Mouse (Mus musculus) urinary bladder, postnatal 4 days (tissue): ENCODE measurements around the gene Phgdh.
A peak's percentile ranks its signal among the peaks of the same experiment; 100 is the strongest.

Source experiments
- DNase-seq, 2 experiments: peaks; one replicate each; pipeline ENCODE4 v3.0.0; 2021 to 2022; ENCODE audit warnings: low spot score in 2 of 2

The Phgdh gene

DNA sequence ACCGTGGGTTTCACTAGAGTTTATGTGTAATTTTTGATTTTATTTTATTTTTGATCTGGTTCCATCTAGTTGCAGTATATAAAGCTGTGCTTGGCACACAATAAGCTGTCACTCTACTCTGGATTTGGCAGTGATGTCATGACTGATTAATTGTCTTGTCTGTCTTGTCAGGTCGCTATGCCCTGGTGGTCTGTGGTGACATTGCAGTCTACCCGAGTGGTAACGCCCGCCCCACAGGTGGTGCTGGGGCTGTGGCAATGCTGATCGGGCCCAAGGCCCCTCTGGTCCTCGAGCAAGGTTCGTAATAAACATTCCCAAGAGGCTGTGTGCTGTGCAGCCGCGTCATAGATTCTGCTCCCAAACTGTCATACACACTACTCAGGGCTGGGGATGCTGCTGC is 43.8 kb downstream of the Phgdh start:
- DNase-seq: no peak

- DNase-seq: no peak
Observed at GRCm38 (mm10) chr3:98291044-98291443, 48.7 kb downstream of the Phgdh start.

DNA sequence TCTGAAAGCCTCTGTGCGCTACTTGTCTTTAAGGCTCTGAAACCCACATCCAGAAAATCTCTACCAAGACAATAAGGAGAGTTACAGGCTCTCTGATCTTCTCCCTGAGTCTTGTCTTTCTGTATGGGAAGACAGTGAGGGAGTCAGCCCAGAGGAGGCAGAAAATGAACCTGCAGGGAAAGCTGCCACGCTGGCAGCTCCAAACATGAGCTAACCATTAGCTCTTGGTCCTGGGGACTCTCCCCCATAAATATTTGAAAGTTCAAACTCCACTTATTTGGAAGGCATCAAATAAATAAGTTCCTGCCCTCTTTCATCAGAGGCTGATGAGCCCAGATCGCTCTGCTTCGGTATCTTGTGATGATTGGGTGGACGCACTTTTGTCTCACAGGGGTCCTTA is 56.6 kb downstream of the Phgdh start:
- DNase-seq: no peak

DNA sequence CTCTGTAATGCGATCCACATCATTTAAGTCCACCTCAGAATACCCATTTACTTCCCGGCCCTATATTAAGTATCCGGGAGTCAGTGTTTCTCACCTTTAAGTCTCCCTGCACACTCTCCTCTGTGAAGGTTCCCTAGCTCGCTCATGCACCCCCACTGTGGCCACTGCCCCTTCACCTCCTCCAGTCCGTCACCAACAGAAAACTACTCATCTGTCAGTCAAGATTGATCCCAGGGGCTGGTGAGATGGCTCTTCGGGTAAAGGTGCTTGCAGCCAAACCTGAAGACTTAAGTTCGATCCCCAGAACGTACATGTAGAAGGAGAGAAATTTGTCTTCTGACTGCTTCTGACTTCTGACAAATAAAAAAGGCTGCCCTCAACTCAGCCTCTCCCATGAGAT is 57.4 kb downstream of the Phgdh start:
- no peak for DNase-seq

GRCm38 (mm10) chr3:98280933-98281678 is 58.7 kb downstream of the Phgdh start:
- DNase-seq: peak; percentile 60 to 68

DNA sequence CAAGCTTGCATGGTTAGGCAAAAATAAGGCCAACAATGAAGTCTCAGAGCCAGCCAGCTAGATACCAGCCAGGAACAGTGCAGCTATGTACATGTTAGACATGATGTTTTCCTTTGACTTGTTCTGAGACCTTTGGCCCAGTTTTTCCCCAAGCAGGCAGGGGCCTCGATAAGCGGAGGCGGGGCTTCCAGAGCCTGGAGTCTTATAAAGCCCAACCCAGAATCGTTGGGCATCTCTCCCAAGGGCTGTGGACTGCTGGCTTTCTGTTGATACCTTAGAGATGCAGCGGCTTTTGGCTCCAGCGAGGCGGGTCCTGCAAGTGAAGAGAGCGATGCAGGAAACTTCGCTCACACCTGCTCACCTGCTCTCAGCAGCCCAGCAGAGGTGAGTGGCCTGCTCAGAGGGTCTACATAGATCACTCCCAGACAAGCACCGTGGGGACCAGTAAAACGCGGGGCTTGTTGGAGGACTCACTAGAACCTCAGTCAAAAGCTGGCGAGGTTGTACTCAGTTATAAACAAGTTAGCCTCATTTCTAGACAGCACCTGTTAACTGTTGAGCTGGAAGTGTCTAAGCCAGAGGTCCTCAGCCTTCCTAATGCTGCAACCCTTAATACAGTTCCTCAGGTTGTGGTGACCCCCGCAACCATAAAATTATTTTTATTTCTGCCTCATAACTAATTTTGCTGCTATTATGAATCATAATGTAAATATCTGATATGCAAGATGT is 59.4 kb downstream of the Phgdh start, which contains the start of gene Hmgcs2:
TSS of gene Hmgcs2 (plus strand) at position 232 of the 729 bp plus-strand sequence.
- DNase-seq: peak in 1 of 2 experiments; percentile 76

- no peak for DNase-seq
Observed at GRCm38 (mm10) chr3:98279682-98280081, 60.1 kb downstream of the Phgdh start.

- no peak for DNase-seq
Observed at GRCm38 (mm10) chr3:98273623-98274398, 66.0 kb downstream of the Phgdh start.

DNA sequence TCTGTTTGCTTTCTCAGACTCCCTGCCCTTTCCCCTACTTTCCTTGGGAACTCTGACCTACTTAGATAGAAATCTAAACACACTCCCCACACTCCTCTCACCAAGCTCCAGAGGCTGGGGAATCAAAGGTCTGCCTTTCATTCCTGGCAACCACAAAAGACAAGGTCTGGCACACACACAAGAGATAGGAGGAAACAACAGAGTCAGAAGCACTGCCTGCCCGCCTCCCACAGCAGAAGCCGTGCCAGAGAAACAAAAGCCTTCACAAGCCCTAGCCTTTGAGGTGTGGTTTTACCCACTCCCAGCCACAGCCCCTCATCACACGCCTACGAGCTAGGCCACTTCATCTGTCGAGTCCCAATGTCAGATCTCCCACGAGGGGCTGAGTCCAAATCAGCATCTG is 72.5 kb downstream of the Phgdh start:
- peak in 1 of 2 experiments; percentile 46 for DNase-seq
